Comparison of ENCODE assay signal across 11 mouse cellular contexts in genomic region chr2:25553171-25553786, GRCm38 (mm10). TPM values are rescaled to one million over a fixed set of nuclear protein-coding genes. Genes with fewer than 3 reads are reported as not detected.
"Had no signal": no experiment of that assay in that cellular context is flagged by ENCODE, and none has a peak within 500 bp of the region (broad histone marks: within the 10 kb centered on the region; RNA-seq: fewer than 3 reads in every experiment).

No protein-coding gene starts in this region.

RNA-seq across cellular contexts. Expression of gene Mamdc4, which starts 21.4 kb away (rescaled TPM):
- total RNA-seq: monocyte, adult 5-6 weeks had no signal

RNA-seq across cellular contexts. Expression of gene Ajm1, which starts 28.3 kb away (rescaled TPM):
- total RNA-seq: liver, adult 2 months; megakaryocyte progenitor cell, adult 5-6 weeks; megakaryocyte, adult 5-6 weeks; monocyte, adult 5-6 weeks had no signal
- polyA plus RNA-seq: liver, embryonic 11.5 days; liver, embryonic 12.5 days; liver, embryonic 13.5 days; liver, embryonic 15.5 days; liver, postnatal 0 days; lung, embryonic 14.5 days; lung, postnatal 0 days had no signal
